Mouse (Mus musculus): Measurements from ENCODE around the gene Capza3.

The Capza3 gene

DNA sequence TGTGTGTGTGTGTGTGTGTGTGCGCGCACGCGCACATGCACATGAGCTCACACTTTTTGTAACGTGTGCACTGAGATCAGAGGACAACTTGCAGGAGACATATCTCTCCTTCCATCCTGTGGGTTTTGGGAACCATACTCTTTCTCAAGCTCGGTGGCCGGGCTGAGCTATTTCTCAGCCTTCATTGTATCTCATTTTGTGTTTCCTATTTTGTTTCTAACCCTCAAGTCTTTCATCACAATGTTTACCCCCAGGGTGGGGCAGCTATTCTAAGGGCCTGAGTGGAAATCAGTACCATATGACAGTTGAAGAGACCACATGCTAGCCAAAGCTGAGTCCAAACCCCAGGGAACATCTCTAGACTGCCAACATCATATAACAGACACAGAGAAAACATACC is at the start of gene Capza3:
Gene Capza3, plus strand, starts transcription at position 301 of the 400 bp plus-strand sequence.
- DNase-seq (ENCODE audit: low spot score in 2 of 2) = no peak

DNA sequence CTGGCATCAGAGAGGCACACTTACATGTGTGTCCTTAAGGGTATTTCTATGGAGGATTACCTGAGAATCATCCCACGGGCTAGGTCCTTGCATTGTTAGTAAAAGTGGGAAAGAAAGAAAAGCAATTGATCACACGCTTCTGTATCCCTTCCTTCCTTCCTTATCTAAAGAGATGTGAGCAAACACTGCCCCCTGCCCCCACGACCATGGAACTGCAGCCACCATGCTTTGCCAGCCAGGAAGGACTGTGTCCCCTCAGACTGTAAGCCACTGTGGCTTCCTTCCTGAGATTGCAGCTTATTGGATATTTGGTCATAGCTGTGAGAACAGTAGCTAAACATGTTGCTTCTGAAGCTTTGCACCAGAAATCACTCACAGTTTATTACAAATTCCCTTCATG is 35.9 kb upstream of the Capza3 start:
- no peak for DNase-seq (ENCODE audit: low spot score in 2 of 2)

DNA sequence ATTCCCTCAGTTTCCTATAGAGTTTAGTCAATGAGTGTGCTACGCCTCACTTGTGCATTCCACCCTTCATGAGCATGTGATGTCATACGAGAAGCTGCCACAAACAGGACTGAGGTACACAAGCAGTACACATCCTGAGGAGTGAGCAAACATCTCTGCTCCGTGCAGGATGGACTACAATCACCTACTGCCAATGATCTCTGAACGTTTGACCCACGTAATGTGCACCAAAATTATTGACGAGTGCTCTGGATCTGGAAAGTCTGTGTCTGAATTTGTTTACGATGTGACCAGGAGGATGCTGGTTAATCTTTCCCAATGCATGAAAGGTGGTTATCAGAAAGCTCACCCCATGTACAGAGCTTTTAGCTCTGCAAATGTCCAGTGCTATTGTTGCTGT is 16.6 kb upstream of the Capza3 start:
- no peak for DNase-seq (ENCODE audit: low spot score in 2 of 2)

- no peak for DNase-seq (ENCODE audit: low spot score in 2 of 2)
Measured at GRCm38 (mm10) chr6:140041357-140041756, 305 bp downstream of the Capza3 start, which contains the start of gene Plcz1. Plcz1 (minus strand) TSS chr6:140041457.

DNA sequence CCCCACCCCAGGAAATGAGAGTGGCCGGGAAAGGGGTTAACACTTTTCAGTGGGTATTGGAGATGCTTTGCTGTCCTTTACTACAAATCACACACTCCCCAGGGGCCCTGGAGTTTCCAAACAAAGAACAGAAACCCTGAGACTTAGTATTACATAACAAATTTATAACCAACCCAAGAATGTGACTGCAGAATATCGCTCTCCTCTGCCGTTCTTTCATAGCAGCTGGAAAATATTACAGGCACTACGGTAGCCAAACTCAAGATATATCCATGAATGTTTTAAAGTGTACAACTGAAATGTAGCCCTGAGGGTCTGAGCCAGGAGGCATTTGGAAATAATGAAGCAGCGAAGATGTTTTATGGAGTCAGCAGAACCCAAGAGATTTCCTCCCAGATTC is 10.4 kb downstream of the Capza3 start:
- DNase-seq (ENCODE audit: low spot score in 2 of 2) = peak in 1 of 2 experiments; percentile 21

GRCm38 (mm10) chr6:140054271-140054928 is 13.3 kb downstream of the Capza3 start:
- DNase-seq (ENCODE audit: low spot score in 2 of 2) = peak in 1 of 2 experiments; percentile 32

DNA sequence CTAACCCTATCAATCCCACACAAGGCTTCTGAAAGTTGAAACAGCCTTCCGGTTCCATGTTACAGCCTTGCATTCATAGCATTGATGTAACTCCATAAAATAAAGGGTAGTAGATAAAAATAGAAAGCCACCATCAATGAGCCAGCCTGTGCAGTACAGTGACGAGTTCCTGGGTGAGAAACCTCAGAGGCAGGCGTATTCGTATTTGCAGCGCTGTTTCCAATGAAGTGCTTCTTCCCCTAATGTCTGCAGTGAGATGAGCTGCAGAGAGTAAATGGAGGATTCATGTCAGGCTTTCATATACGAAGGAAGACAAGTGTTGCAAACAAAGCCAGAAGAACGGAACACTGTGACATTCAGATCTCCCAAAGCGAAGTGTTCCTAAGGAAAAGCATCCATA is 28.1 kb downstream of the Capza3 start:
- DNase-seq (ENCODE audit: low spot score in 2 of 2) = no peak

GRCm38 (mm10) chr6:140080933-140081332 is 39.9 kb downstream of the Capza3 start:
- DNase-seq (ENCODE audit: low spot score in 2 of 2) = no peak

DNA sequence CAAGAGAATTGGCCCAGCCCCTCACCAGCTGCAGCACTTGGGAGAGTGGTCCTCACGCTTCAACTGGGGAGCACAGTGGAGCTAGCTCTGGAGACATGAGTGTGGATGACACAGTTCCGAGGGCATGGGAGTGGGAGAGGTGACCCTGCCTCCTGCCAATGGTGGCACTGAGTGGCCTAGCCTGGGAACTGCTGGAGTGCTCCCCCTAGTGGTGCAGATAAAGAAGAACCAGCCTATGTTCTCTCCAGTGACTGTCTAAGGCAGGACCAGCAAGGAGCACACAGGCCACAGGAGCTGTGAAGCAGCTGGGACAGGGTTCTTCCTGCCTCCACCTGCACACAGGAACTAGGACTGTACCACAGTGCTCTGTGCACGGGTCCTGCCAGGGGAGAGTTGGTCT is 40.7 kb downstream of the Capza3 start:
- no peak for DNase-seq (ENCODE audit: low spot score in 2 of 2)

- DNase-seq (ENCODE audit: low spot score in 2 of 2) = no peak
Measured at GRCm38 (mm10) chr6:140089855-140090254, 48.8 kb downstream of the Capza3 start.

Measured in urinary bladder, postnatal 4 days (tissue).